Mouse (Mus musculus): Measurements from ENCODE around the gene Tex13c3. TPM values are rescaled to one million over a fixed set of nuclear protein-coding genes. Genes with fewer than 3 reads are reported as not detected.
"Not testable (repeated sequence)": the region's sequence is repeated elsewhere in the genome, so short reads cannot be mapped to it uniquely, and the experiment has no call there.

Gene Tex13c3
- not detected in 2 replicates for polyA plus RNA-seq (2015; fragmentation: Nextera tagmentation; extraction: Ambion mirVana)

- not testable (repeated sequence) for H3K9ac ChIP-seq (ENCODE audit: low read depth, low read length); H3K27ac ChIP-seq (ENCODE audit: low read length); H3K27me3 ChIP-seq (ENCODE audit: control insufficient read depth, insufficient read depth, low read depth, low read length); ATAC-seq; H3K4me2 ChIP-seq (ENCODE audit: low read length); H3K4me3 ChIP-seq (ENCODE audit: low read depth, low read length); H3K36me3 ChIP-seq (ENCODE audit: control insufficient read depth, insufficient read depth, low read length); H3K9me3 ChIP-seq (replicated peaks; ENCODE audit: control insufficient read depth, low read length, poor library complexity, severe bottlenecking); H3K4me1 ChIP-seq (ENCODE audit: control insufficient read depth, insufficient read depth, low read length)
- 92% methylated on average over 5 of the region's 5 CpGs for WGBS
These were observed at the start of gene Tex13c3 for GRCm38 (mm10) chrX:19481219-19481618. Gene Tex13c3, minus strand, starts transcription at chrX:19481319.

- H3K27ac ChIP-seq (ENCODE audit: low read length), result no peak overlapping the region
- H3K36me3 ChIP-seq (ENCODE audit: control insufficient read depth, insufficient read depth, low read length), result no peaks in the 10 kb centered on the region
- no peak for ATAC-seq
- no peak overlapping the region for H3K9ac ChIP-seq (ENCODE audit: low read depth, low read length)
- no peaks in the 10 kb centered on the region for H3K9me3 ChIP-seq (replicated peaks; ENCODE audit: control insufficient read depth, low read length, poor library complexity, severe bottlenecking)
- WGBS, result 87% methylated on average over 4 of the region's 4 CpGs
- no peaks in the 10 kb centered on the region for H3K27me3 ChIP-seq (ENCODE audit: control insufficient read depth, insufficient read depth, low read depth, low read length)
- no peaks in the 10 kb centered on the region for H3K4me1 ChIP-seq (ENCODE audit: control insufficient read depth, insufficient read depth, low read length)
- no peak overlapping the region for H3K4me3 ChIP-seq (ENCODE audit: low read depth, low read length)
- H3K4me2 ChIP-seq (ENCODE audit: low read length), result no peak overlapping the region
These were observed 8.6 kb upstream of the Tex13c3 start for GRCm38 (mm10) chrX:19489731-19490130.
